Mouse (Mus musculus): ENCODE measurements around the gene Creb5. TPM values are rescaled to one million over a fixed set of nuclear protein-coding genes. Genes with fewer than 3 reads are reported as not detected.

Creb5 gene
- polyA plus RNA-seq, 1 experiment, result 2.3 TPM

DNA sequence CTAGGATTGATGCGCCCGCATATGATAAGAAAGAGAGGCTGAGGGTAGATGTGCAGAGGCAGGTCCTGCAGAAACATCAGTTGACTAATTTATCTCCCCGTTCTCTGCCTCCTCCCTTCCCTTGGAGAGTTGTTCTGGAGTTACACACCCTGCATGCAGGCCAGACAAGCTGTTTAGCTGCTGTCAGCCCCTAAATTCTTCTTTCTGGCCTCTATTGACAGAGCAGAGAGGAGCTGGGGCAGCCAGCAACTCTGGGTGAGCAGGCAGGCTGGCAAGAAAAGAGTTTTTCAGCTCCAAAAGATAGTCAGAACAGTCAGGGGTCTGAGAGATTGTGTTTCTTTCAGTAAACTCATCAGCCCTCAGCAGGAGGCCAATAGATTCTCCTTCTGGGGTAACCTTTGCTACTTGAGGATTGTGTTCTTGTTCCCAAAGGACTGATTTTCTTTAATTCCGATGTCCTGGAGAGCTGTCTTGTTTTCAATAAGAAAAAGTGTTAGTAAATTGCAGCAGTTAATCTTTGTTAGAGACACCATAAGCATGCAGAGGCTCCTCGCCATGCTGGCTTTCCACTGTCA is 230.4 kb downstream of the Creb5 start:
- H3K4me3 ChIP-seq (ENCODE audit: insufficient read depth, low read length), result no peak overlapping the region
- TF ChIP-seq POLR2A (IDR thresholded peaks at IDR 0.05; ENCODE audit: extremely low read depth, insufficient read depth, low read length) (no peak), CTCF (IDR thresholded peaks at IDR 0.05; ENCODE audit: extremely low read depth, insufficient read depth, low read length) (no peak)
- H3K4me1 ChIP-seq (ENCODE audit: control insufficient read depth, insufficient read depth, low read length), result no peaks in the 10 kb centered on the region
- H3K27ac ChIP-seq (ENCODE audit: insufficient read depth, low read length), result no peak overlapping the region

DNA sequence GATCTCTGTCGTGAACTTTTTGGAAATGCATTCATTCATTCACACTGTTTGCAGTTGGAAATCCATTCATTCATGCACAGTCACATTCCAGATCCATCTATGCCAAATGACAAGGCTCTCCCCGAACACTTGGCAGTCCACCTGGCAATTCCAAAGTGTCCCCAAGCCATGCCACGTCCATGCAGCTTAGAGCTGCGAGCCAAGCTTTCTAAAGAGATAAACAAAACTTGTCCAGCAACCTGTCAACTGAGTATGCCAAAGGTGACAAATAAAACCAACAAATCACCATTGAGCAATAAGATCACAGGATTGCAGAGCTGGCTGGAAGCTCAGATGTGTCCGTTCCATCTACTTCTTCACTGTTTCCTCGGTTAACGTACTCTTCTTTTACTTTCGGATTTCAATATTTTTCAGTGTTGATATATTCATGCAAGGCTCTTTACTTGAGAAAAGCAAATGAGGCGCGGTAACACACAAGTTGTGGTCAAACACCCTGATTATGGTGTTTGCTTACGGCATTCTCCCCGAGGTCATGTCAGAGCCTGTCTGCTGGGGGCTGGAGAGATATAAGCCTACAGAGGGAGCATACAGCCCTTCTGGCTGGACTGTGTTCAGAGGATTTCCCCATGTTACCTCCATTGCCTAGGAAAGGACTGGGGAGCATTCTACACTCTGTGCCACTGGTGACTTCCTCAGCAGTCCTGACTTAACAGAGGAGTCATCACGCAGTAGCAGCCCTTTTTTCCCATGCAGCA is 236.8 kb downstream of the Creb5 start:
- Histone ChIP-seq H3K27ac (ENCODE audit: insufficient read depth, low read length) (no peak overlapping the region), H3K4me3 (ENCODE audit: insufficient read depth, low read length) (no peak overlapping the region), H3K4me1 (ENCODE audit: control insufficient read depth, insufficient read depth, low read length) (no peaks in the 10 kb centered on the region)
- TF ChIP-seq POLR2A (IDR thresholded peaks at IDR 0.05; ENCODE audit: extremely low read depth, insufficient read depth, low read length) (no peak), CTCF (IDR thresholded peaks at IDR 0.05; ENCODE audit: extremely low read depth, insufficient read depth, low read length) (no peak)

DNA sequence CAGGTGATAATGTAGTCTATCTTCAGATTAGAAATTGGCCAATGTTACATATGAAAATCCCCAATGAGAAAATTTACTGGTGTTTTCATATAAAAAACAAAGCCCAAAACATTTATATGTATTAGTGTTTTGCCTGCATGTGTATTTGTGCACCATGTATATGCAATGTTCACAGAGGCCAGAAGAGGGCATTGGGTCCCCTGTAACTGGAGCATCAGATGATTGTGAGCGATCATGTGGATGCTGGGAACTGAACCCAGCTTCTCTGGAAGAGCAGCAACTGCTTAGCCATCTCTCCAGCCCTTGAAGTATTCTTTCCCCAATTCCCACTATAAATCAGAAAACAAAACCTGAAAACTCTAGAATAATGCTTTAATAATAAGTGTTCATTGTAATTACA is 239.4 kb downstream of the Creb5 start:
- Histone ChIP-seq H3K4me1 (ENCODE audit: control insufficient read depth, insufficient read depth, low read length) (no peaks in the 10 kb centered on the region), H3K27ac (ENCODE audit: insufficient read depth, low read length) (no peak overlapping the region), H3K4me3 (ENCODE audit: insufficient read depth, low read length) (no peak overlapping the region)
- TF ChIP-seq POLR2A (IDR thresholded peaks at IDR 0.05; ENCODE audit: extremely low read depth, insufficient read depth, low read length), result no peak
- no peak for TF ChIP-seq CTCF (IDR thresholded peaks at IDR 0.05; ENCODE audit: extremely low read depth, insufficient read depth, low read length)

DNA sequence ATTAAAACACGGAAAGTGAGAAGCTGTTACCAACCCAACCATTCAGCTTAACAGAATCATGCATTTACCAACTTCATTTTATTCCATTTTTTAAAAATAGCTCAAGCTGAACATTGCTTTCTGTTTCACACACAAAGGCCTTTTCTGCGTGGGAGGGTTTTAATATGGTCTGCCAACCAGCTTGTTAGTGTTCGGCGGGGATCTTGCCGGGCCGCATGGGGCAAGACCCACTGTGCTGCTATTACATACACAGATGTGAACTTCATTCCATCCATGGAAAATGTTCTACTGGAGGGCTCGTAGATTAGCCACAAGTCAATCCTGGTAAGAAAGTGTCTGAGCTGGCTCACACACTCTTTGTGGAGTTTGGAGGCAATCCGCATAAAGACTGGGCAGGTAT is 243.7 kb downstream of the Creb5 start:
- H3K27ac ChIP-seq (ENCODE audit: insufficient read depth, low read length), result no peak overlapping the region
- TF ChIP-seq POLR2A (IDR thresholded peaks at IDR 0.05; ENCODE audit: extremely low read depth, insufficient read depth, low read length), result no peak
- no peaks in the 10 kb centered on the region for H3K4me1 ChIP-seq (ENCODE audit: control insufficient read depth, insufficient read depth, low read length)
- H3K4me3 ChIP-seq (ENCODE audit: insufficient read depth, low read length), result no peak overlapping the region

DNA sequence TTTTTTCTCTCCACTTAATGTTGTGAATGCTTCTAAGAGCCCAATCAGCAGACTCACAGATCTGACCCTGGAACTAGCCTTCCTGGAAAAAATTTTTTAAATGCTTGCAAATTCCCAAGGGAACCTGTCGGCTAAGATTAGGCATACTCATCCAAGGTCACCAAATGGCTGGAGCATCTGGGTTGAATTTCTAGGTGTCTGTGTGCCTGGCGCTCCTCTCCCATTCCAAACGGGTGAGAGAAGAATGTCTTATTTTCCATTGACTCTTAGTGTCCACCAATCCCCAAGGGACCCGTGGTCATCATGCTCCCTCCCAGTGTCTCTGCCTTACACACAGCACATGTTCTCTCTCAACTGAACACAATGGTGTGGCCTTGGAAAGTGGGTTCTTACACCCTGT is 244.4 kb downstream of the Creb5 start:
- Histone ChIP-seq H3K4me1 (ENCODE audit: control insufficient read depth, insufficient read depth, low read length) (no peaks in the 10 kb centered on the region), H3K27ac (ENCODE audit: insufficient read depth, low read length) (no peak overlapping the region), H3K4me3 (ENCODE audit: insufficient read depth, low read length) (no peak overlapping the region)
- no peak for TF ChIP-seq POLR2A (IDR thresholded peaks at IDR 0.05; ENCODE audit: extremely low read depth, insufficient read depth, low read length)
- TF ChIP-seq CTCF (IDR thresholded peaks at IDR 0.05; ENCODE audit: extremely low read depth, insufficient read depth, low read length), result no peak

DNA sequence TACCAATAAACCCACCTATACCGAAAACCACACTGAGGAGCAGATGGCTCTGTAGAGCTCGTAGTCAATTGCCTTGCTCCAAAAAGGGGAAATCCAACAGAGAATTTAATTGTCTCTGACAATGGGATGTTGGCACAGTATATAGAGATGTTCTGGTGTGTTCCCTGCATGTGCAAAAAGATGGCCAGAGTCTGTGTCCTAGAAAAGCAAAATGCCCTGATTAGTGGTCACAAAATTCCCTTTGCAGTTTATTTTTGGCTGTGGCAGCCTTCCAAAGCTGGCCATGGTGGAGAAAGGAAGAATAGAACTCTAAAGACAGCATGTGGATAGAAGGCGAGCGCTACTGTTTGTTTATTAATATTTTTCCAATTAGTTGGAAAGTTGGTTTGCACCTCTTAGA is 250.5 kb downstream of the Creb5 start:
- H3K4me1 ChIP-seq (ENCODE audit: control insufficient read depth, insufficient read depth, low read length), result no peaks in the 10 kb centered on the region
- TF ChIP-seq POLR2A (IDR thresholded peaks at IDR 0.05; ENCODE audit: extremely low read depth, insufficient read depth, low read length), result no peak
- no peak for TF ChIP-seq CTCF (IDR thresholded peaks at IDR 0.05; ENCODE audit: extremely low read depth, insufficient read depth, low read length)
- H3K27ac ChIP-seq (ENCODE audit: insufficient read depth, low read length), result no peak overlapping the region
- H3K4me3 ChIP-seq (ENCODE audit: insufficient read depth, low read length), result no peak overlapping the region

DNA sequence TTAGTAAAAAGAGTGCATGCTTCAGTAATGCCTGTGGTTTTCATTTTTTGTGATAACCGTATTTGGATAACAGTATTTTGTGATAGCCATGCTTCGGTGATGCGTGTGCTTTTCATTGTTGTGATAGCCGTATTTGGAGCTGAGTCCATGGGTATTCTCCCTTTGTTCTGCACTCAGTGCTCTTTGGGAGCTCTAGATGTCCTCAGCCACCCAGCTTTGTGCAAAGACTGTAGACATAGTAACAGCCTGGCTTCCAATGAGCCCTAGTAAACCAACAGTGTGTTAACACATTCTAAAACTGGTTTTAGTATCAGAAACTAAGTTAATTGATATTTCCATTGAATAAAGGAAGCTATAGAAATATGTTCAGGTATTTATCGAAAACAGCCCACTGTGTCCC is 254.7 kb downstream of the Creb5 start:
- Histone ChIP-seq H3K4me1 (ENCODE audit: control insufficient read depth, insufficient read depth, low read length) (no peaks in the 10 kb centered on the region), H3K4me3 (ENCODE audit: insufficient read depth, low read length) (no peak overlapping the region), H3K27ac (ENCODE audit: insufficient read depth, low read length) (no peak overlapping the region)
- TF ChIP-seq CTCF (IDR thresholded peaks at IDR 0.05; ENCODE audit: extremely low read depth, insufficient read depth, low read length) (peak; percentile 12; the same call in 1 of the 2 replicates), POLR2A (IDR thresholded peaks at IDR 0.05; ENCODE audit: extremely low read depth, insufficient read depth, low read length) (no peak)

DNA sequence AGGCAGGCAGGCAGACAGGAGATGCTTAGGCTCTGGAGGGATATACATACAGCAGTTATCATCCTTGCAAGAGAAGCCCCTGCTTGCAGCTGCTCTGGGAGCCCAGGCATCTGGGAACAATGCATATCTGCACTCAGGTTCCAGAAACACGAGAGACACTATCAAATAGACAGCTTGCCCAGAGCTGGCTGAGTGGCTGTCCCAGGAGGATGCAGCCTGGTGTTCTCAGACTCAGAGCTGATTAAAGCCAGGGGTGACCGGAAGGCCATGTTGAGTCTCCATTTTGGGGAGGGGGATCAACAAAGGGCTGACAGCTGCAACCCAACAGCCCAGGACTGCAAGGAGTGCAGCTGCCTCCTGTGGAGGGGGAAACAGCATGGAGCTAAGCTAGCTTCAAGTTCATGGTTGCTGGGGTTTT is 258.4 kb downstream of the Creb5 start:
- no peak for TF ChIP-seq CTCF (IDR thresholded peaks at IDR 0.05; ENCODE audit: extremely low read depth, insufficient read depth, low read length)
- no peak for TF ChIP-seq POLR2A (IDR thresholded peaks at IDR 0.05; ENCODE audit: extremely low read depth, insufficient read depth, low read length)
- Histone ChIP-seq H3K27ac (ENCODE audit: insufficient read depth, low read length) (no peak overlapping the region), H3K4me3 (ENCODE audit: insufficient read depth, low read length) (no peak overlapping the region), H3K4me1 (ENCODE audit: control insufficient read depth, insufficient read depth, low read length) (no peaks in the 10 kb centered on the region)

DNA sequence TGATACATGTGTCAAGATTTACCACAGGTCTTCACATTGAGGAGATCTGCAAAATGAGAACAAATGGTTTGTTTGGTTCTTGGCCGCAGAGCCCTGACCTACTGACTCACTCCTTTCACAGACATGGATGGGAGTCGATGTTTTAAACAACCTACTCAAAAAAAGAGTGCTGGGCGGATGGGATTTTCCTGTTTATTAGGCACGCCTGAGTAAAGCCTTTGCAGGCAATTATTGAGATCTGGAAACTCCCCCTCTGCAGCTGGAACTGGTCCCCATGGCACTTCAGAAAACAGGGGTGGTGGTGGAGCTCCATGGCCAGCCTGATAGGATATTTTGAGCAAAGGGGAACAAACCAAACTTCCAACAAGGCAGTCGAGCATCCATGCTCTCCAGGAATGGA is 258.9 kb downstream of the Creb5 start:
- TF ChIP-seq POLR2A (IDR thresholded peaks at IDR 0.05; ENCODE audit: extremely low read depth, insufficient read depth, low read length) (no peak), CTCF (IDR thresholded peaks at IDR 0.05; ENCODE audit: extremely low read depth, insufficient read depth, low read length) (no peak)
- H3K4me3 ChIP-seq (ENCODE audit: insufficient read depth, low read length), result no peak overlapping the region

DNA sequence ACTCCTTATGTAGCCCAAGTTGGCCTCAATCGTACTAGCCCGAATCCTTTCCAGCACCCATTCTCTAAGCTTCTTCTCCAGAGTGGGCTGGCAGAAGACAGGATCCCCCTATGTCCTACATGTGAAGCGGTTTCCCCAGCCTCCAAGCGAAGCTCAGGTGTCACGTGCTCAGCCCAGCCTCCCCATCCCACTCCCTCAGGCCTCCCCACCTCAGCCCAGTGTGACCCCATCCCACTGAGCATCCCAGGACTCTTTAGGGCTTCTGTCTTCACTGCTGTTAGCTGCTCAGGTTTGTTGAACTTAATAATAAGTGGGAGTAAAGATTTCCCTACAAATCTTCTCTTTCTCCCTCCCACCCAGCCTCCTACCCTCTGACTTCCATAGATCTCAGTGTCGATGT is 261.2 kb downstream of the Creb5 start:
- H3K27ac ChIP-seq (ENCODE audit: insufficient read depth, low read length), result no peak overlapping the region
- no peak overlapping the region for H3K4me3 ChIP-seq (ENCODE audit: insufficient read depth, low read length)
- H3K4me1 ChIP-seq (ENCODE audit: control insufficient read depth, insufficient read depth, low read length), result no peaks in the 10 kb centered on the region
- no peak for TF ChIP-seq CTCF (IDR thresholded peaks at IDR 0.05; ENCODE audit: extremely low read depth, insufficient read depth, low read length)
- no peak for TF ChIP-seq POLR2A (IDR thresholded peaks at IDR 0.05; ENCODE audit: extremely low read depth, insufficient read depth, low read length)

More for the DNA sequence above, 258.9 kb downstream of the Creb5 start:
- H3K4me1 ChIP-seq (ENCODE audit: control insufficient read depth, insufficient read depth, low read length), result no peaks in the 10 kb centered on the region
- no peak overlapping the region for H3K27ac ChIP-seq (ENCODE audit: insufficient read depth, low read length)

Data from cortical plate, adult 2 months (tissue).